Mouse (Mus musculus) spleen, adult 12 weeks (tissue): Measurements from ENCODE around the gene Lyrm1.

Experiments used
- DNase-seq: peaks from one replicate; pipeline ENCODE4 v3.0.0; 2022; ENCODE audit warnings: low spot score

The Lyrm1 gene

DNA sequence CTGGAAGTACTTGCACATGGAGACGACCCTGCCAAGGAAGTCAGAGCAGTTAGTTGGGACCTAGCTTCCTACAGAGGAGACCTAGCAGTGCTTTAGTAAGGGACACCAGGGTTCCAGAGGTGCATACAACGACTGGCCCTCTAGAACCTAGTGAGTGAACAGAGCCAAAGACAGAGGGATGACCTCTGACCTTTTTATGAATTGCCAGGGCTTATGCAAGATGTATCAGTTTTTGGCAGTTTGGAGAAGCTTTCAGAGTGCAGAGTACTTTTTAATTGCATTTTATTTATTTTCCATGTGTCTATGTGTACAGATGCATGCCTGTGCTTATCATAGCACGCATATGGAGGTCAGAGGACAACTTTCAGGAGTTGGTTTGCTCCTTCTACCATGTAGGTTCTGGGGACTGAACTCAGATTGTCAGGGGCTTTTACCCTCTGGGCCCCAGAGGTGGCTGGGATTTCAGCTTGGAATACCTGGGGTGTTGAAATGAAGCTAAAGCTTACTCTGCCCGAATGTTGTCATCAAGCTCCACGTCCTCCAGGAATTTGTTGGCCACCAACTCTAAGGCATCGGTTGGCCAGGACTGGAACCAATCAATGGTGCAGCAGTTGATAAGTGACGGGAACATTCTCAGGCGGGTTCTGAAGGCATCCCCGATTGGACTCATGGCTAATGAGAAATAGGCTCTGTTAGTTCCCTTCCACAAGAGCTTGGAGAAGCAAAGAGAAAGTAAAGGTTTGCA, 70.2 kb downstream of the Lyrm1 start:
- no peak for DNase-seq

DNA sequence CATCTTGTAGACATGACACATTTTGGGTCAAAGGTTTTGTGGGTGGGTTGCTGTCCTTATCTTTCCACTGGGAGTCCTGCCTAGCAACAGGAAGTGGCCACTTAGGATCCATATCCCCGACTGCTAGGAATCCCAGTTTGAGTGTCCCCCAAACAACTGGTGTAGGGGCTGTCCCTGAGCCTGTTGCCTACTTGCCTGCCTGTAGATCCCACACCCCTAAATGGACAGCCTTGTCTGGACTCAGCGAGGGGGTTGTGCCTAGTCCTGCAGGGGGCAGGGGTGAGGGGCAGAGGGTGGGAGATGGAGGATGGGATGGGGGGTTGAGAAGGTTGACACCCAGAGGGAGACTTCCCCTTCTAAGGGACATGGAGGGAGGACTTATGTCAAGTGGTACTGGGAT, 73.7 kb downstream of the Lyrm1 start:
- DNase-seq = no peak

DNA sequence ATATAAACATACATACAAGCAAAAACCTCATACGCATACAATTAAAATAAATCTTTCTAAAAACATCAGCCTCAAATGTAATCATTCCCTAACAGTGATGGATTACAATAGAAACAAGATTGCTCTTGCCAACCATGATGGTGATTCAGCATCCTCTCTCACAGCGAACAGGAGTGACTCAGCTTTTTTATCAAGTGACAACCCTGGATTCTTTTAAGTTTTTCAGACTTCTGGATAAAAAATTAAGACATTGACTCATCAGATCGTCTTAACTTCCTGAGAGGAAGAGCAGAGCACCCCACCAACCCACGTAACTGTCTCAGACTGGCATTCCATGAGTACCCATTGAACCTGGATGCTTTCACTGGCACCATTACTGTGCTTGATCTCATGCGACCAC, 78.6 kb downstream of the Lyrm1 start:
- DNase-seq = no peak

DNA sequence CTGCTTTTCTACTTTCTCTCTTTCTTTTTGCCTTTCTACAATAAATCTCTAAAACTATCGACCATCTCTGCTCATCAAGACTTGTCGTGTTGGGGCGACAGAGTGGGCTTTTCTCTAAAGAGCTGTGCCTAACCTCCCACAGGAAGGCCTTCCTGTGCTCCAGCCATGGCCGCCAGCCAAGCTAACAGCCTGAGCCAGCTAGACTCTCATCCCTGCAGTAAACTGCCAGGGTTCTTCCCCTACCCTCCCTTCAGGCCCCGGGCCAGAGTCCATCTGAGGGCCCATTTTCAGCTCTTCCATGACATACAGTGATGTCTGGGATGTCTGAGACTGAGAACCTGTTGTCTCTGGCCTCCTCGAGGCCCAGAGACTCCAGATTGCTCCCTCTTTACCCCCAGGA, 80.6 kb downstream of the Lyrm1 start:
- DNase-seq = no peak

DNA sequence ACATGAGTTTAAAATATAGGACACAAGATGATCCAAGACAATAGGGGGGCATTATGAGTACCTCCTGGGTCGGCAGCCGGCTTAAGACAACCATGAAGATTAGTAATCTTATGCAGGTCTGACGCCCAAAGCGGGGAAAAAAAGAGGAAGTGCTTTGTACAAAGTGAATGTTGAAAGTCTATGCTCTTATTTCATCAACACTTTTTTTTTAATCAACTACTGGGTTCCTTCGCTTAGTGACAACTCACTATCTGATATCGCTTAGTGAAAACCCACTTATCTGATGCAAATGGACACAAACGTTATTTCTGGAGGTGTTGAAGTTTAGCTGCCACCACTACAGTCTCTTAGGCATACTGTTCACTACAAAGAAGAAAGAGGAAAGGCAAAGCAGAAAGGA, 81.9 kb downstream of the Lyrm1 start:
- no peak for DNase-seq

DNA sequence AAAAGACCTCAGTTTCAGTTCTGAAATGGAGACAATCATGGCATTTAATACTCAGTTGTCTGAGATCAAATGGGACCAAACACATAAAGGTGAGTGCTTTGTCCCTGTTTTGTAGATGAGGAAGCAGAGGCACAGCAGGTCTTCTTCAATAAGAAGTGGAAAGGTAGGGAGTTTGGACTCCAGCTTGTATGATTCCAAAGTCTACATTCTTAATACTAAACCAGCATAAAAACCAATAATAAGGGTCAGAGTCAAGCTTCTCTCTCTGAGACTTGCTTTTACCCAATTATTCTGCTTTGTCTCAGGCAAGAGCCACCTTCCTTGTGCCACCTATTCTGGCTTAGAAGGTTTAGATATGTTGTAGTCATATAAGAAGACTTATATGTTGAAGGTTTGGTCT, 82.9 kb downstream of the Lyrm1 start:
- DNase-seq = no peak

DNA sequence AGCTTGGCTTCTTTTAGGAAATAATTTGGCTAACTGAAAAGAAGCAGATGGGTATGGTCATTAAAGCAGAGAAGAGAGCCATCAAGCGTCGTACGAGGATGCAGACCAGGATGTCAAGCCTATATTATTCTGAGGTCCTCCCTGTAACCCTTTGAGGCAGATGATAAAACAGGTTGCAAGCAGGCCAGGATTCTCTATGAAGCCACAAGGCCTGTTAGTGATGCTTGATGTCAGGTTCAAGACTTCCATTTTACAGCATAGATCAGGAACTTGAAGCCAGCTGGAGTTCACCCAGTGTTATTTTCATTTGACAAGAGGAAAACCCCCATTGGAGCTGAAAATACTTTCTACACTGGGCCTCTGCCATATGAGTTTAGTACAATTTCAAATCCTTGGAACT, 84.5 kb downstream of the Lyrm1 start:
- DNase-seq = no peak

DNA sequence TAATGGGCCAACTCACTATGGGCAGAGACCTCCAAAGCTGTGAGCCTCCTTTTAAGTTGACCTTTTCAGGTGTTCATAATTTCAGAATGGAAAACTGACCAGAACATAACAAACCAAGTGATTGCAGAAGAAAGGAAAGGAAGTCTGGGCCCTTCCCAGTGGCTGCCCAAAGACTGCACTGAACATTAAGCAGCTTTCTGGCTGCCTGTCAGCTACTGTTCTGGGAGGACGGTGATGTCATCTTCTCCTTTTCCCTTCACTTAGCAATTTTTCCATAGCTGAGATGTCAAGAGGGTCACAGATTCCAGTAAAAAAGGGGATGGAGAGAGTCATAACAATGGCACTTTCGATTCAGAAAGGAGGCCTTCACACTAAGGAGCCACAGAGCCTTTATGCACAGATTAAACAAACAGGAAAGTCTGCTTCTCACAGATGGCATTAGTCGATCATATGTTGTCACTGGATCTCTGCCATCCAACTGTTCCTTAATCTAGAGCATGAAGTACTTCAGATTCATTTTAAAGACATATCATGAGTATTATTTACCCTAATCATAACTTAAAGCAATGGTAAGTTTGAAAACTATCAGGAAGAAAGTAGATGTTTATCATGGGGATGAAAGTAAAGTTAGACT, 89.7 kb downstream of the Lyrm1 start:
- DNase-seq = no peak

DNA sequence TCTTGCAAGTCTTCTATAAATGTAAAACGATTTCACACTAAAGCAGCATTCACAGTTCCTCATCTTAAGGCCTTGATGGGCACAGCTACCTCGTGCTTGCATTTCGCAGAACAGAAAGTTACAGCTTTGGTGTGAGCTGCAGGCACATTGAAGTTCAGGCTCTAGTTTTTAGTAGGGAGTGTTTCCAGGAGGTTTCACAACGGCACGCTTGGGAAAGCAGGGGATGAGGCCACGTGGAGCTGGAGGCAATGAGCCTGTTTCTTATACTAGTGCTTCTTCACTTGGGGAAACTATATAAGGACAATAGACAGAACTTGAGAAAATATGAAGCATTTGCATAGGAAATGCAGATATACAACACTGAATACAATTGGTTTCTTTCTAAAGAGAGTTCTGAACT, 101.4 kb downstream of the Lyrm1 start:
- no peak for DNase-seq
